Mouse (Mus musculus) left cerebral cortex, adult 9 months (tissue): ENCODE measurements around the gene Prkg1.
"Not testable (repeated sequence)": the region's sequence is repeated elsewhere in the genome, so short reads cannot be mapped to it uniquely, and the experiment has no call there.

Experiments used
- DNase-seq, 2 experiments: peaks; one replicate each; pipeline ENCODE4 v3.0.0; 2022; ENCODE audit warnings: low spot score in 2 of 2

Prkg1 gene

DNA sequence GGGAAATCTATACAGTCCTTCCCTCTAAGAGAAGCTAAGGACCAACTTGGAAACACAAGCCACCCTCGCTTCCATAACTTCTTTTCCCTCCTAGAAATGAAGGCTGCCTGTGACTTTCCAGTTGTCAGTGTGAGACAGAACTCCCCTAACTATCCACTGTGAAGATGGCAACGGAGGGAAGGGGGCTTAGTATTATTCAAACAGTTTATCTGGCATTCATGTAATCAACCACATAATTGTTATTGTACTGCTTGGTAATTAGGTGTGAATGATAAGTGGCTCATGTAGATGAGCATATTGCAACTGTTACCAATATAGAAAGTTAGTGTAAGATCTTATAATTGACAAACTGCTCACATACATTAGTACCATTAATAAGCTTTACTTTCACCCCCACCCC, 333.4 kb downstream of the Prkg1 start:
- DNase-seq = no peak

DNA sequence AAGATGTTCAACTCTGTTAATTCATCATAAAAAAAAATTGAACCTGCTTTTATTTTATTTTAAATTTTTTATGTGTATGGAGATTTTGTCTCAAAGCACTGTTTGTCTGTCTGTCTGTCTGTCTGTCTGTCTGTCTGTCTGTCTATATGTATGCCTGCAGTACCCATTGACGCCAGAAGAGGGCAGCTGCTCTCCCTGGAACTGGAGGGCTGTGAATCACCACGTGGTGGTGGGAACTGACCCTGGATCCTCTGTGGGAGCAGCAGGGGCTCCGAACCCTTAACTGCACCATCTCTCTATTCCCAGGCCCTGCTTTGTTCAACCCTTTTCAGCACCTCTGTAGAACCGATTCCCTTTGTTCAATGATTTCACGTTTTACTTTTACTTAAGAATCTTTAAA, 338.7 kb downstream of the Prkg1 start:
- no peak for DNase-seq

DNA sequence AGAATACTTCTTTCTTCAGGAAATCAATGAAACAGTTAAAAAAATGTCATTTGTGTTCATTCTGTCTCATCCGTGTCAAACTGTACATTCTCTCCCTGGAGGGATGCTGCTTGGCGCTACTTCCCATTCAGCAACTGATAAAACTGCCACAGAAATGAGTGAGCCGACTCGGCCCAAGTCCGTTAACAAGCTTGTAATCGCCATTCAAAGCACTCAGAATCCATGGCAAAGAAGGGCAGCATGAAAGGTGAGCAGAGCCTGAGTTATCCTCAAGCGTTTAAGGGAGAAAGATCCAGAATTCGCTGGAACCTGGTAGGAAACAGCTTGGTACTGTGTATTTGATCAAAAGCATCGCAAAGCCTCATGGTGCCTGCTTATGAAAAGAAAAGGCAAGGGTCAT, 339.6 kb downstream of the Prkg1 start:
- DNase-seq = no peak

DNA sequence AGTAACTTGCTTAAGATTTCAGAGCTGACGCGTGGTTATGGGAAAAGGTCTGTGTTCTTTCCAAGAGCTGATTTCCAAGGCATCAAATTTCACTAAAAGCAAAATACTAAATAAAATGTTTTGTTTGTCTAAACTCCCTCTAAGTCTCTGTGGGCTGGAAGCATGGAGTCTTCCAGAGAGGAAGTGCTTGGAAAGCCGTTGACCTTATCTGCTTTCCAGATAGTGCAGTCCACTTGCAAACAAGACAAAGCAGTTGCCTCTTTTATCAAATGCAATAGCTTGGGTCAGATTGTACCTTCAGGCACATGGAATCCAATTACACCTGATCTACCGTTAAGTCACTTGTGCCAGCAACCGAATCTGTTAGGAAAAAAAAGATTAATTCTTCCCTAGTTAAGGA, 340.5 kb downstream of the Prkg1 start:
- DNase-seq = no peak

DNA sequence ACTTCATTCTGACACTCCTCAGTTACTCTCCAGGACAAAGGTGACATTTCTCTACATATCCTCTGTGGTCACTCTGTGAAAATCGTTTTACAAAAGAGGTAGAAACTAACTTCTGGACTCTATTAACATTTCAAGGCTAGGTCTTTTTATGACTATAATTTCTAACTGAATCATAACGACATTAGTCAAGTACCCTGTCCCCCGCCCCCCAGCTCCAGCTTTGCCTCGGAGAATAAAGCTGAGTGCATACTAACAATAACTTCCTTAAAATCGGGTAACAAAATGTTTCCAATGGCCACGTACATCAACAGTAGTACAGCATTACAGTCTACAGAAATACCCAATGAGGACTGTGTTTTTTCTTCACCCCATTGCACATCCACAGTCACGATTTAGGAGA, 351.3 kb downstream of the Prkg1 start:
- DNase-seq = no peak

DNA sequence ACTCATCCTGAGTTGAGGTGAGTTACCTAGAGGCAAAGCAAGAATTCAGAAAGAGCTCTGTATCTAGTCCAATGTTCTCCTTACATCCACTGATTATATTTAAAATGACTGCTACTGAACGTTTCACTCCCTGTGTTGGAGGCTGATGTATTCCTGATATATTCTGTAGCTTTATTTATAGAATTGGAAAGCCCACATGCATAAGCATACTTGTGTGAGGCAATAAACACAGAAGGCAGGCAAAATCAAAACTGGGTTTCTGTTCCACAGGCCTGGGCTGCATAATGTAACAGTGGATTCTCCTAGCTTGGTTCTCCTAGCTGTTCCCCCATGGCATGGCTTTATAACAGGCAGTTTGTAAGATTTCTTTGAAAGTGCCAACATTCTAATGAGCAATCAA, 368.7 kb downstream of the Prkg1 start:
- DNase-seq = peak in 1 of 2 experiments; percentile 19

DNA sequence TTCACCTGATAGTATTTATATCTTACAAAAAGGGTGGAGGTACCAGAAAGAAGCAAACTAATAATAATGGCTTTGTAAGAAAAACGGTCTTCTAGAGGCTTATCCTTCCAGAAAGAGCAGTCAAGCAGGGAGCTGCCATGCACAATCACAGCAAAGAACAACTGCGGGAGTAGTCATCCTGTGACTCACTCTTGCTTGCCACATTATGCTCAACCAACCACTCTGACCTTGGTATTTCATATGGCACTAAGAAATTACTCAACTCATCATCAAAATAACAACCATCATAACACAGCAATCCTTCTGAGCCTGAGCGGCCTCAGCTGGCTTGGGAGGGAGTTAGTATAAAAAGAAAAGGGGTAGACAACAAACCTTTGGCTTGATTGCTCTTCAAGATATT, 379.5 kb downstream of the Prkg1 start:
- DNase-seq = no peak

DNA sequence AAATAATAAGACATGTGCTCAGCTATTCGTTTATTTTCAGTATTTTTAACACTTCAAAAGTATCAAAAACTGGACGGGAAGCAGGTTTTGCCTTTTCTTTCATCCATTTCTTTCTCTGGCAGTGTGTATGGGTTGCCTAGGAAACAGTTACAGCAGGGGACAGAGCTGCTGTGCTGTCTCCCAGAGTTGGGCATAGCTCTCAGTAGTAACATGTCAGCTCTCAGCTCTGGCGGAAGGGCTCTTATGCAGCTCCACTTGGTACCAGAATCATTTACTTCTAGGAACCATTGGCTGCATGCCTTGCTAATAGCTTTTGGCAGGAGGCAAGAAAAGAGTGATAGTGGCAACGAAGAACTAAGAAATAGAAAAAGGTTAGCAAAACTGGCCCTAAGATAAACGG, 381.0 kb downstream of the Prkg1 start:
- peak in 1 of 2 experiments; percentile 21 for DNase-seq

DNA sequence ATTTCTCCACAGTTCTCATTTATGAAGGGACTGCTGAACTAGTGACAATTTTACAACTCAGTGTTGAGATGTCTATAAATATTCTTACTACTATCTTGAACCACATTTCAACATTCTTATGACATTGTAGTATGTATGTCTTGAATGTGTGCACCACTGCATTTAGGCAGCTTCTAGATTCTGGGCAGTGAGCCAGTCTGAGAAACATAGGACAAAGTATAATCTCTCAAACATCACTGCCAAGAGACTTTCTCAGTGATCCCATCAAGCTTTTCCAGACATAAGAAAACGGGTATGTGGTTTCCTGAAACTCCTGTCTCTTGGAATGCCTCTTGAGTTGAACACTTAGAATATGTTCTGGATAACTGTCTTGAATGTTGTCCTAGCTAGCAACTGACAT, 394.7 kb downstream of the Prkg1 start:
- no peak for DNase-seq

DNA sequence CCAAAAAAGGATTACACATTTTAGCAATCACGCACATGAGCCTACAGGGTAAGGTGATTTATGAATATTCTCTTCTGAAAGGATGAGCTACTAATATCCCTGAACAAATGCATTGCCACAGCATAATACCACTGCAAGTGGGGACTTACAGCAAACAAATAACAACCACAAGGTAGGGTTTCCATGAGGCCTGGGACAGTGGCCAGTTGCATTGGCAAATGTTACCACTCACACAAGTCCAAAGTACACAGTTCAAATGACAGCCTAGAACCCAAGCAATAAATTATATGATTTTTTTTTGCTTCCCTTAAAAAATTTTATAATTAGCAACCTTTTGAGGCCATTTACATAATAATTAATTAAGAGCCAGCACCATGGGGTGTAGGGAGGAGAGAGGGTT, 395.7 kb downstream of the Prkg1 start:
- no peak for DNase-seq

DNA sequence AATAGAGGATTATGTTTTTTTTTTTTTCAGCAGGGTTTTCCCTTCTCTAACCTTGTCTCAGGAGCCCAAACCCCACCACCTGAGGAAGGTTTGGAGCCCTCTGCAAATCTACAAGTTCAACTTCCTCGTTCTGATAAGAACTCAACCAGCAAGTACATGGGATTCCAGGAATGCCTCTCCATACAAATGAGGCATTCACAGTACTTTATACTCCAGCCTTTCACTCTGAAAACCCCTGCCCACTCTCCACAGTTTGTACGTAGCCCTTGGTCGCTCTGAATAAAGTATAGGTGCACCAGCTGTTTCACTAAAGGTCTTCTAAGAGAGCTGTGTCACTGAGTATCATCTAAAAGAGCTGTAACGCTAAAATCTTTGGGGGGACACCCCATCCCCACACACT, 402.8 kb downstream of the Prkg1 start:
- no peak for DNase-seq

DNA sequence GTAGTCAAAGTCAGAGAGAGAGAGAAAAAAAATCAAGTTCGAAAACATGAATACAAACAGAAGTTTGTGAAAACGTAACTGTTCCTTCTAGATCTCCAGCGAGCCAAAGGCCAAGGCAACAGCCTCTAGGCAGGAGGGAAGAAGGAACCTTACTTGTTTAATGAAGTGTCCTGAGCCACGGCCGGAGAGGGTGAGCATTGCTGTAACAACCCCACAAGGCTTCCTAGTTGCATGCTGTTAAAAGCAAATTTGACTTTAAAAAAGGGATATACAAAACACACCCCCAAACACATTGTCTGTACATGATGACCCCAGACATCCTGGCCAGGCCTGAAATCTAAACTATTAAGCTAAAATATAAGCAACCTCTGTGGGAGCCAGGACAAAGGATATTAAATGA, 403.3 kb downstream of the Prkg1 start:
- no peak for DNase-seq

DNA sequence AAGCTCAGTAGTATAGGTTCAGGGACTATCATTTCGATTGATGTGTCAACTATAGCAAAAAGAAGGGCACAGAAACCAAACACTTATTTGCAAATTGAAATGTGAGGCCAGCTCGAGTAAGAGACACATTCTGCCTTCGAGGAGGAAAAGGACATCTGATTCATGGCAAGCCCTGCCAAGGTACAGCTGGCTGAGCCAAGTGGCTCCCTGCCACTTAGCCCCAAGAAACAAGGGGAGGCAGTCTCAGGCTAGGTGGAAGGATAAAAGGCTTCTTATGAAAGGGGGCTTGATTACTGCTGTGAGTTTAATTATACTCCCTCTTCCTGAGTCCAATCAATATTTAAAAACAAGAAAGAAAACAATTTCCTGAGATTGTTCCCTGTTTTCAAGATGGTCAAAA, 403.7 kb downstream of the Prkg1 start:
- DNase-seq = peak; percentile 23 to 60

DNA sequence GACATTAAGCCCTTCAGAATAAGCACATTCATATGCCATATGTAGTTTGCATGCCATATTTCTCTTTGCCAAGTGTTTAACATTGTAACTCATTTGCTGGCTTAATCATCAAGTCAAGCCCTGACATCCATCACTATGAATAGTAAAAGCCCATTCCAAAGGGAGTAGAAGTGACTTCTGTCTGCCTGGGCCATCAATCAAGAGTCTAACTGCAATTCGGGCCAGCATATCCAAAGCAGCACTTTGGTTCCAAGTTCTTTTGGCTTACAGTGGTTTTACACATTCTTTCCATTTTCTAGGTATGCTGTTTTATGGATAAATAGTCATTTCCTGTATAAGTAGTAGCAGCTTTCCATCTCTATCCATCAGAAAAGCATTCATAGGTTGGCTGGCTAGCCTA, 409.9 kb downstream of the Prkg1 start:
- no peak for DNase-seq

DNA sequence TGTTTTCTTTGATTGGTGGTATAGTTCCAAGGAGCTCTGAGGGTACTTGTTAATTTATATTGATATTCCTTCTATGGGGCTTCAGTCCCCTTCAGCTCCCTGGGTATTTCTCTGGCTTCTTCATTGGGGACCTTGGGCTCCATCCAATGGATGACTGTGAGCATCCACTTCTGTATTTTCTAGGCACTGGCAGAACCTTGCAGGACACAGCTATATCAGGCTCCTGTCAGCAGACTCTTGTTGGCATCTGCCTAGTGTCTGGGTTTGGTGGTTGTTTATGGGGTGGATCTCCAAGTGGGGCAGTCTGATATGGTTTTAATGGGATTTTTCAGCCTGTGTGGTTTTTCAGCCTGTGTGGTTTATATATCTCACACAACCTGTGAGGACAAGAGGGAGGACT, 412.0 kb downstream of the Prkg1 start:
- not testable (repeated sequence) for DNase-seq

DNA sequence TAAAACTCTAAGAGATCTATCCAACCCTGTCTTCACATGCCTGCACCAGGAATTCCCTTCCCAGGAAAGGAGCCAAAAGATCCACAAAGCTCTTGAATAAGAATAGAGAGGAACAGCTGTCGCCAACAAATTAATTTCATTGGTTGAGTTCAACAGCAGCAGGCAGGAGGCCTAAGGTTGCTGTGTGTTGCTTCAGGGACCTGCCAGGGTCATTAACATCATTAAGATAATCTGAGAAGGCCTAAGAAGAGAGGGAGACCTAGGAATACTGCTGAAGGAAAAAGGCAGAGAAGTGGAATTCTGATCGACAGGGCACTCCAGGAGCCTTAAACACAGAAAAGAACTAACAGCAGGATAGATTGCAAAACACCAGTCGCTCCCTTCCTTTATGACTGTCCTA, 413.0 kb downstream of the Prkg1 start:
- DNase-seq = no peak

DNA sequence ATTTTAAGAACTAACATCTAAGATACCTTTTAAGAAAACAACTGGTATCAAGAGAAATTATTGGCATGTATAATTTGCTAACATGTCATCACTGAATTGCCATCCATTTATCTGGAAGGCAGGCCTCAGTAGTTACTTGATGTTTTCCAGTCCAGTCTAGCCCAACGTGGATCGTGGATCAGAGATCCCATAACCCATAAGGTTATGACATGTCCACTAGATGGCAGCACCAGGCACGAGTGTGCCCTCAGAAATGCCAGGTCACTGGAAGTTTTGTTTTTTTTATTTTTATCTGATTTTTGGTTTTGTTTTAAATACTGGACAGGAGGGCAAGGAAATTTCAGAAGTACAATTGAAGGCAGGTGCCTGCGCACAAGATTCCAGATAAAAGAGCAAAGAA, 422.7 kb downstream of the Prkg1 start:
- DNase-seq = peak in 1 of 2 experiments; percentile 11

DNA sequence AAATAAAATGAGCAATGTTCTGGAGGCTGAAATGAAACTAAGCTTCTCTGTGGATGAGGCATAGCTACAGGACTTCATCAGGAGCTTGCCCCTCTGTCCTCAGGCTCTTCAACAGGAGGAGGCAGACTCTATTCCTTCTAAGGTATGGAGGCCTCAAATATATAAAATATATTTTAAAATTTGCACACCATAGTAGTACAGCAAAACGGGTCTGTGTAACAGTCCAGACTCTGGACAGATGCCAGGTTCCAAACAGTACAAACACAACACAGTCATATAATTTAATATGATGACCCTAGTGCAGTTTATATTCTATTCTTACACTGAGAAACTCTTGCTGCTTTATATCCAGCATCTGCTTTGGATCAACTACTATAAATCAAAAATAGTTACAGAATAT, 423.9 kb downstream of the Prkg1 start:
- DNase-seq = no peak

DNA sequence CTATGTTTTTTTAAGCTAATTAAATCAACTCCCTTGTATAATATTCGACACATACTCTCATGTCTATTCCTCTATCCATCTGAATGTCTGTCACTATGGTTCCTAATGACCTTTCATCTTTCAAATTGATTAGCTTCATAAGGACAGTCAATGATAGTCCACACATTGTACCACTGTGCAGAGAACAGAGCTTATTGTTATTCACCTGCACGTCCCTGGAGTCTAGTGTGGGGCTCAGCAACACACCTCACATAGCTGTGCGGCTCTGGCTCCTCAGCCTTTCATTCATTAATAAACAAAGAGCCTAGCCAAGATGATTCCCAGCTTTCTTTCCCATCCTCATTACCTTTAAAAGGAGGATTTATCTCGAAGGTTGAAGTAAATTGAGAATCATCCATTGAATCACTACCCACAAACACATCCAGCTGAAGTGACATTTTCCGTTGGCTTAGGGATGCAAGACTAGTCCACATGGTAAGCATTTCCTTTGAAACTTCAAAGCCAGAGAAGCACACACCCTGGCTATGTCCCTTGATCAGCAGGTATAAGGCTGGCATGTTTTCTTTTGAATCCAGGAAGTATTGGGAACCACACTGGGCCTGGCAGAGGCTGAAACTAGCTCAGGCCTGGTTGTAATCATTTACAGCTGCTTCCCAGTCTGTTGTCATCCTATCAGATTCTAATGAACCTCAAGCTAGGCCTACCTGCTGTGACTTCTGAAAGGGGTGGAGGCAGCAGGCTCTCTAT, 426.3 kb downstream of the Prkg1 start:
- no peak for DNase-seq

DNA sequence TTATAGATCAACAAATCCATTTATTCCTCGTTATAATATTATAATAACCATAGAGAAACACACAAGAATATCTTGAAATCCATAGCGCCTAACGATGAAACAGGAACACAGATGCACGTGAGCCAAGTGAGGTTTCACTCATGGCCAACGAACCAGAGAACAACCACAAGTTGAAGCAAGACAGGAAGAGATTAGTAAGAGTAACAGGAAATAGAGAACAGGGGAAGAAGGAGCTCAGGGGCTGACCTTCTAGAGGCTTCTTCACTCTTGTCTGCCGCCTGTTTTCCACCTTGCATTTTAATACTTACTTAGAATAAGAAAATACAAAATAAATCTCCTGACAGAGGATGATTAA, 427.0 kb downstream of the Prkg1 start:
- no peak for DNase-seq

DNA sequence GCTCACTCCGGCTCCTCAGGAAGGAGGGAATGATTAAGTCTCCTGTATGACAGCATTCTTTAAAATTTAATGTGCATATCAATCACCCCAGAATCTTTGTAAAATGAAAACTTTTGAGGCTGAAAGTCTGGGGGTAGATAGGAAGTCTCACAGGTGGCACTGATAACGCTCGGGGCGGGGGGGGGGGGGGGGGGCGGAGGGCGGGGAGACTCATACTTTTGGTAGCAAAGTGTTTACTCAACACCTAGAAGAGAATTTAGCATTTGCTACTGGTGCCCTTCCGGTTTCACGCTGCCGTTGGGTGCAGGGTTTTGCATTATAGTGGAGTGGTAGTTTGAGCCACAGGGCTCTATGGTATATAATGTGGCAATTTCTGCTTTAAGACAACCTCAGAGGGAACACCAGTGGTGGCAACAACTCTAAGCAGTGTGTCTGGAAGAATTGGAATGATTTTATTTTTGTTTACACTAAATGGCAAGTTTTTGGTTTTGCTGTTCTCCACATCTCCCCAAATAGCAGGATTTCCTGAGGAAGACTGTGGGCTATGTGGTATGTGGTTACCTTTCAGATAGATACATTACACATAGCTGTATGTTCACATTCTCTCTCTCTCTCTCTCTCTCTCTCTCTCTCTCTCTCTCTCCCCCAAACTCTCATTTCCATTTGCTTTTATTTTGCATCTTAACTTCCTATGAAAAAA, 427.5 kb downstream of the Prkg1 start:
- DNase-seq = no peak

DNA sequence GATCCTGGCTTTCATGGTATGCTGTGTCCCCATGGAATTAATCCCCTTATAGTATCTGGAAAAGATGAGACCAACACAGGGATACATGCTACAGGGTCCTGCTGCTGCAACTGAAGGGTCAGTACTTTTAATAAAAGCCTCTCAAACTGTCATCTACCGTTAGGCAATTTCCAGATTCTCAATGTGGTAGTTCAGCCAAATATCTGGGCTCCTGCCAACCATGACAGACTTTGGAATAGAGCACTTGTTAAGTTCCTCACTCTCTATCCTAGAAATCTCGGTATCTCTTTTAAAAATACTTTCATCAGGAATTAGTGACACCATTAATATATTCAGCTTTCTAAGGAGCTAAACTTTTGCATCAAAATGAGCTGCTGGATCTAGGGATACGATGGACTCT, 428.5 kb downstream of the Prkg1 start:
- no peak for DNase-seq

DNA sequence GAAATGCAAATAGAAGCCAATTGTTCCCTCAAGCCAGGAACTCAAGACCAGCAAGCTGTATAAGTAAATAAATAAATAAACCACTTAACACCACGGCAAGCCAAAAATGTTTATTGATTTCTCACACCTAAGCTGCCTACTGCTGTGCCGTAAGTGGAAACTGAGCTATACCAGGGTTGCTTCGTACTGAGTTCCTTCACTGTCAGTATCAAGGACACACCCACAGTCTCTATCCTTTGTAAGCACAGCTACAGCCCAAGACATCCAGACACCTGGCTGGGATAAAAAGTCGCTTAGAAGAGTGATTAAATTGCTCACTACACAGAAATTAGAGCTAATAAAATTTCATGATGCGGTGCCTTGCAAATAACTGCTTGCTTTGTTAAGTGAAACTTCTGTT, 434.9 kb downstream of the Prkg1 start:
- no peak for DNase-seq

DNA sequence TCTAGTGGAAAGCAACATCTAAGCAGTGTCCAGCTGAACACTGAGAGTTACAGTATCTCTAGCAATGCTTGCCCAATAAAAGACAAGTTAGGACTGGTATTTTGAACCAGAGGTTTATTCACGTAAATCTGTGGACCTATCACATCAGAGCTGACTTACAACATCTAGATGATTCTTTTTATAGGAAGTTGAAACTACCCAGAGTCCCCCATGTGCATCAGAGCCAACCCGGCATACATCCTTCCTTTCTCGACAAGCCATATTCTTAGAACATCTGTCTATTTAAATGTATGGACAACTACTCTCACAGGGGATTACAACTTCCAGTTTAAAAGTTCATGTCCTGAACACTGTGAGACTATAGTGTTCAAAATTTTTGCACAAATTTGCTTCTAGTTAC, 460.1 kb downstream of the Prkg1 start:
- no peak for DNase-seq
